Mouse (Mus musculus): ENCODE data around the gene Olfr509. TPM values are rescaled to one million over a fixed set of nuclear protein-coding genes. Genes with fewer than 3 reads are reported as not detected.

Olfr509 gene
- polyA plus RNA-seq, 1 experiment from 2014 or later, result not detected

Other genes starting within 250 kb of the Olfr509 start
- gene Olfr497, start 231.5 kb downstream of the Olfr509 start, polyA plus RNA-seq (2016; fragmentation: Nextera tagmentation; extraction: Ambion mirVana), result not detected in 2 replicates
- not detected in 2 replicates for gene Olfr498, start 186.6 kb downstream of the Olfr509 start, polyA plus RNA-seq (2016; fragmentation: Nextera tagmentation; extraction: Ambion mirVana)
- gene Olfr502, start 126.8 kb downstream of the Olfr509 start, polyA plus RNA-seq (2016; fragmentation: Nextera tagmentation; extraction: Ambion mirVana), result not detected in 2 replicates
- gene Olfr503, start 107.4 kb downstream of the Olfr509 start, polyA plus RNA-seq (2016; fragmentation: Nextera tagmentation; extraction: Ambion mirVana), result not detected in 2 replicates
- gene Olfr504, start 86.1 kb downstream of the Olfr509 start, polyA plus RNA-seq (2016; fragmentation: Nextera tagmentation; extraction: Ambion mirVana), result not detected in 2 replicates
- gene Olfr506, start 41.1 kb downstream of the Olfr509 start, polyA plus RNA-seq (2016; fragmentation: Nextera tagmentation; extraction: Ambion mirVana), result not detected in 2 replicates
- not detected in 2 replicates for gene Olfr507, start 30.1 kb downstream of the Olfr509 start, polyA plus RNA-seq (2016; fragmentation: Nextera tagmentation; extraction: Ambion mirVana)
- gene Olfr508, start 21.9 kb downstream of the Olfr509 start, polyA plus RNA-seq (2016; fragmentation: Nextera tagmentation; extraction: Ambion mirVana), result not detected in 2 replicates
- not detected in 2 replicates for gene Olfr510, start 14.5 kb upstream of the Olfr509 start, polyA plus RNA-seq (2016; fragmentation: Nextera tagmentation; extraction: Ambion mirVana)
- gene Olfr512, start 61.4 kb upstream of the Olfr509 start, polyA plus RNA-seq (2016; fragmentation: Nextera tagmentation; extraction: Ambion mirVana), result not detected in 2 replicates
- gene Olfr513, start 99.1 kb upstream of the Olfr509 start, polyA plus RNA-seq (2016; fragmentation: Nextera tagmentation; extraction: Ambion mirVana), result not detected in 2 replicates
- not detected in 2 replicates for gene Olfr514, start 174.1 kb upstream of the Olfr509 start, polyA plus RNA-seq (2016; fragmentation: Nextera tagmentation; extraction: Ambion mirVana)
- gene Olfr516, start 198.6 kb upstream of the Olfr509 start, polyA plus RNA-seq (2016; fragmentation: Nextera tagmentation; extraction: Ambion mirVana), result not detected in 2 replicates
- not detected in 2 replicates for gene Olfr517, start 220.5 kb upstream of the Olfr509 start, polyA plus RNA-seq (2016; fragmentation: Nextera tagmentation; extraction: Ambion mirVana)
- not detected in 2 replicates for gene Olfr518, start 233.1 kb upstream of the Olfr509 start, polyA plus RNA-seq (2016; fragmentation: Nextera tagmentation; extraction: Ambion mirVana)
- gene Olfr519, start 242.5 kb upstream of the Olfr509 start, polyA plus RNA-seq (2016; fragmentation: Nextera tagmentation; extraction: Ambion mirVana), result not detected in 2 replicates